Mouse (Mus musculus) gastrocnemius, postnatal 36 days (tissue): ENCODE data around the gene Scp2. TPM values are rescaled to one million over a fixed set of nuclear protein-coding genes. Genes with fewer than 3 reads are reported as not detected.
"Not testable (repeated sequence)": the region's sequence is repeated elsewhere in the genome, so short reads cannot be mapped to it uniquely, and the experiment has no call there.

Experiments
- DNase-seq, 2 experiments: peaks; one replicate each; pipeline ENCODE4 v3.0.0; 2022
- intact Hi-C: fragments of 180-260 bp; cut with DNase I; formaldehyde crosslinking; loops from one replicate; pipeline ENCODE4 v1.15.1; 2025
- total RNA-seq, 2 experiments: library from RNA; stranded (reverse); gene quantifications; 2 replicates each; pipeline ENCODE4 v1.2.3; 2021

Scp2 gene
- total RNA-seq, 2 experiments from 2014 or later: 141 to 145 TPM

DNA sequence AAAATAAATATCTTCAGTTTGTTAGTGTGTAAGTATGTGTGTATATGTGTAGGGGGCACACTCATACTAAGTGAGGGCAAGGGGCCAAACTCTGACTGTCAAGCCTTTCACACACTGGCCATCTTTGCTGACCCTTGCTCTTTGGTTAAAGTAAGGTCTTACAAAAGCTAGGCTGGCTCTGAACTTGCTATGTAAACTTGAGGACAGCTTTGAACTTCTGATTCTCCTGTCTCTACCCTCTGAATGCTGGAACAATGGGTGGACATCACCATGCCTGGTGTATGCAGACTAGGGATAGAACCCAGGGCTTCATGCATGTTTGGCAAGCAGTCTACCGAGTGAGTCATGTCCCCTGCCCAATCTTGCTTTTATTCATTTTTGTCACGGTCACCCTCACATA is 28.3 kb downstream of the Scp2 start:
- intact Hi-C loops: no loop called here

DNA sequence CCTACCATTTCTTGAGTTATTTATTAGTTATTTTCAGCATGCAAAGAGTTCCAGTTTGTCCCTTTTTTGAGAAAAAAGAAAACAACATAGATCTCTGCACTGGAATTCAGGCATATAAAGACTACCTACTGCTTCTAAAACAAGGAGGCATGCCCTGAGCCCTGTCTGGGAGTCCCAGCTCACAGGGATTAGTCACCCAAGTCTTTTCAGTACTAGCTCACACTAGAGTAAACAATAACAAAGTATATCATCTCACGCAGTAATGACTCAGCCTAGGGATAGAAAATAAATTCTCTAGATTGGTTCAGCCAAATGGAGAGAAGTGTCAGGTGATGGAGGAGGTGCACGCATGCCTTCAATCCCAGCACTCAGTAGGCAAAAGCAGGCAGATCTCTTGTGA is 34.1 kb downstream of the Scp2 start:
- DNase-seq: no peak
- intact Hi-C loops: no loop called here

More for the DNA sequence above, 28.3 kb downstream of the Scp2 start:
- DNase-seq: no peak

DNA sequence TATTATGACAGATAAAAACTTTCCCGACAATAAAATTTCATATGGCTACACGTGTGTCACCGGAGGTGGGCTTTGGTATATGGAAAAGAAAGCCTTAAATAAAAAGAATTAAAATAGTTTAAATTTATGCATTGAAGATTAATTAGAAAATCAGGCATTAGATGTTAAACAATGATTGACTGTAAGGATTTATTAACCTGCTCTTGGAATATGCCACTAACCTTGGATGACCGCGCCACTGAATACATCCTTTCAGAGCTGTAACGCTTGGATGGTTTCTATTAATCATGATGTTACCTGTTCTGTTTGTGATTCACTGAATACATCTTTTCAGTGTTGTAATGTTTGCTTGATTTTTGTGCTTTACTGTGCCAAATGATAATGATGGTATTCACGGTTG is 35.1 kb downstream of the Scp2 start:
- DNase-seq: no peak
- intact Hi-C loops: no loop called here

DNA sequence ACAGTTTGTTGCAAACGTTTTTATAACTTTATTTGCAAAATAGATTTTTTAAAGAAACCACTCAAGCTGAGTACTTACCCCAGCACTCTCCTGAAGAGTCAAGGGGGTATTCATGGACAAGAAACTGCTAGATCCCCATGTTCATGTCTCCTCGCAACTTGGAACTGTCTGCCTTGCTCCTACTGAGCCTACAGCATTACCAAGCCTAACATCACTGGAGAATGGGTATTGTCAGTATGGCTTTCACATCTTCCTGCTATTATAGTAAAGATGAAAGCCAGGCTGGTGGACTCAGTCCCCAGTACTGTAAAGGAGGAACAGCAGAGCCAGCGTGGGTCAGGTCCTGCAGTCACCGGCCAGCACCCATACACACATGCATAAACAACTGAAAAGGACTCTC is 48.5 kb downstream of the Scp2 start, which contains the start of gene Podn:
Podn (minus strand) TSS at position 101 of the 400 bp plus-strand sequence.
- DNase-seq: no peak
- intact Hi-C loops: no loop called here

DNA sequence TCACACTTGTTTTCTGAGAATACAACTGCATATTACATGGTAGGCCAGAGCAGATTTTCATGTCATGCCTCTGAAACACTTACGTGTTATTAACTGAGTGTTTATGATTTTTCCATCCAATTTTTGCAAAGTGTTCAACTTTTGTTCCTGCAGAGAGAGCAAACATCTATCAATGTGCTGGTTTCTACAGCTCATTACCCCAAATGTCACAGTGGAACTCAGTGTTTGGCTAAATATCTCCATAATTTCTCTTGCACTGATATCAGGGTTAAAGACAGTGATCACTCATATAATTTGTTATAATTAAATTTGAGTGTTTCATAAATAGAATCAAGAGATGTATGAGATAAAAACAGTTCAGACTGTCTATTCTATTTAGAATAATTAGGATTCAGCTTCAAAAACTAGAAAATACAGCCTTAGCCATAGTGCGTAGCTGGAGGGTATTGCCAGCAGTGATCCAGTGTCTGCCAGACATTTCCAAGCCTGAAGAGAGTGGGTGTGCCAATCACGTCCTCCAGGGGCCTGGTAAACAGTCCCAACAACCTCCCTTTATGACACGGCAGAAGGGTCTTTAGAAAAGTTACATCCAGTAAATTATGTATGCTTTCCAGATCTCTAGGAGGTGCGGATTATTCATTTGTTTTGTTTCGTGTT is 51.9 kb downstream of the Scp2 start:
- intact Hi-C loops: no loop called here

DNA sequence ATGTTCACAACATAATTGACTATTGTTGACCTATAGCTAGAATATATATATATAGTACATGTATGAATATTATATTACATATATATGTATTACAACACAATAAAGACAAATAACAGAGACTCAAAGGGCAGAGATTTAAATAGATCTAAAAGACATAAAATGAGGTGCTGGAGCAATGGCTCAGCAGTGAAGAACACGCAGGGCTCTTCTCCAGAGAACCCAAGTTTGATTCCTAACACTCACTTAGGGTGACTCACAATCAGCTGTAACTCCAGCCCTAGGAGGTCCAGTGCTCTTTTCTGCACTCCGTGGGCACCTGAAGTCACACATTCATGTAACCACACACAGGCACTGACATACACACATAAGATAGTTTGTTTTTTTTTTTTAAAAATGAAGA is 60.8 kb downstream of the Scp2 start:
- DNase-seq: no peak
- intact Hi-C loops: no loop called here

More for the DNA sequence above, 51.9 kb downstream of the Scp2 start:
- DNase-seq: no peak

DNA sequence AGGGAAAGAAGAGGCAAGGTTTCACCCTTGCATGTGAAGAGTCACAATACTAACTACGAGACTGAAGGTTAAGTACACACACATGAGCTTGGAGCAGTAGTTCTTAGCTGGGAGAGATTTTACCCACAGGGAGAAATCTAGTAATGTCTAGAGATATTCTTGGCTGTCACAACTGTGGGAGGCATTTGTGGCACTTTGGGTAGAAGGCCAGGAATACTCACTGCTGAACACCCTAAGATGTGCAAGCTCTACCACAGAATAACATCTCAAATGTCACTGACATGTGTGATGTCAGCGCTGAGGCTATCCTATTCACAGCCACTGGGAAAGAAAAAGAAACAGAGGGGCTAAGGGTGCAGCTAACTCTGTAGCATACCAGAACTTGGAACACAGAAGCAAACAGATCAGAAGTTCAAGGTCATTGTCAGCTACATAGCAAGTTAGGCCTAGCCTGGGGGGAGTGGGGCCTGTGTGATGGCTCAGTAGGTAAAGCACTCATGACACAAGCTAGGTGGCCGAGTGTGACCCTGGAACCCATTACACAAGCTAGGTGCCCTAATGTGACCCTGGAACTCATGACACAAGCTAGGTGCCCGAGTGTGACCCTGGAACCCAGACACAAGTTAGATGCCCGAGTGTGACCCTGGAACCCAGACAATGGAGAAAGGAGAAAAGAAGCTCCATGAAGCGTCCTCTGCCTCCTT is 61.6 kb downstream of the Scp2 start:
- DNase-seq: no peak
- intact Hi-C loops: no loop called here

DNA sequence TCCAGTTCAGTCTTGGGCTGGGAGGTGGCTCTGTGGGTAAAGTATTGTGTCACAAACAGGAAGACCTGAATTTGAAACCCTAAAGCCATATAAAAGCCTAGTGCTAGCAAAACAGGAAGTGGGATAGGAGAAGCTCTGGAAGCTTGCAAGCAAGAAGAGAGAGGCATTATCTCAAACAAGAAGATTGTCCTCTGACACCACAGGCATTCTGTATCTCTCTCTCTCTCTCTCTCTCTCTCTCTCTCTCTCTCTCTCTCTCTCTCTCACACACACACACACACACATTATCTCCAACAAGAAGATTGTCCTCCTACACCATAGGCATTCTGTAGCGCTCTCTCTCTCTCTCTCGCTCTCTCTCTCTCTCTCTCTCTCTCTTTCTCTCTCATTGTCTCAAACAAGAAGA is 62.4 kb downstream of the Scp2 start:
- no peak for DNase-seq

DNA sequence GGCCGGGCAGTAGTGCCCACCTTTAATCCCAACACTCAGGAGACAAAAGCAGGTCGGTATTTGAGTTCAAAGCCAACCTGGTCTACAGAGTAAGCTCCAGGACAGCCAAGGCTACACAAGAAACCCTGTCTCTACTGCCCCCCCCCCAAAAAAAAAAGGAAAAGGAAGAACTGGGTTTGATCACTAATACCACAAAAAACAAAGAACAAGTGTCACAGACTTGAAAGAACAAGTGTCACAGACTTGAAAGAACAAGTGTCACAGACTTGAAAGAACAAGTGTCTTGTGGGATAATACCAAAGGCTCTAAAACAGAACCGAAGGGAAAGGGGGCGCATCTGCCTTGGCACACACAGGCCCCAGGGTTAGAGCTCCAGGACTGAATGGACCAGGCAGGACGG is 63.9 kb downstream of the Scp2 start:
- DNase-seq: no peak
- intact Hi-C loops: no loop called here

More for the DNA sequence above, 62.4 kb downstream of the Scp2 start:
- intact Hi-C loops: no loop called here

DNA sequence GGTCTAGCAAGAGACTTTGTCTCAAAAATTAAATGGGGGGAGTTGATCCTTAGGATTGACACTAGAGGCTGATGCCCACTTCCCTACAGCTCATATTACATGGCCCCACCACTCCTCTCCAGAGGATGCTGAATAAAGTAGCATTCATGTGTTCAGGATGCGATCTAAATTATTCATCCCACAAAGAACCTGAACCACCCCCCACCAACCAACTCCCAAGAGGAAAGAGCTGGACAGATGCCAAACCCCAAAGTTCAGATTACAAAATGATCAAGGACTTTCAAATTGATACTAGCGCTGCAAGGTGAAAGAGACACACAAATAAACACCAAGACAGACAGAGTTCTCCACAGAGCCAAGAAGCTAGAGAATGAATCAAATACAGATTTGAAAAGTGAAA is 65.0 kb downstream of the Scp2 start:
- no peak for DNase-seq

DNA sequence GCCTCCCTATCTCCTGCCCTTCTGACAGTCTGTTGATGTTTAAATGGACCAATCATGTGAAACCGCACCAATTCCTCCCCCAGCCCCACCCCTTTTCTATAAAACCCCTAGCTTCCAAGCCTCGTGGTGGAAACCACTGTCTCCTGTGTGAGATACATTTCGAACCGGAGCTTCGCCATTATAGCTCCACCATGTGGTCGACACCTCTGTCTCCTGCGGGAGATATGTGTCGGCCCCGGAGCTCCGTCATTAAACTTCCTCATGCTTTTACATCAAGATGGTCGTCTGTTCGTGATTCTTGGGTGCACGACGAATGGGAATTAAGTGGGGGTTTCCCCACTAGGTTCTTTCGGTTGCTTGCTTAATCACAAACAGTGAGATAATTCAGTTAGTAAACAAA is 65.6 kb downstream of the Scp2 start:
- DNase-seq, intact Hi-C loops: not testable (repeated sequence)

More for the DNA sequence above, 65.0 kb downstream of the Scp2 start:
- intact Hi-C loops: no loop called here

DNA sequence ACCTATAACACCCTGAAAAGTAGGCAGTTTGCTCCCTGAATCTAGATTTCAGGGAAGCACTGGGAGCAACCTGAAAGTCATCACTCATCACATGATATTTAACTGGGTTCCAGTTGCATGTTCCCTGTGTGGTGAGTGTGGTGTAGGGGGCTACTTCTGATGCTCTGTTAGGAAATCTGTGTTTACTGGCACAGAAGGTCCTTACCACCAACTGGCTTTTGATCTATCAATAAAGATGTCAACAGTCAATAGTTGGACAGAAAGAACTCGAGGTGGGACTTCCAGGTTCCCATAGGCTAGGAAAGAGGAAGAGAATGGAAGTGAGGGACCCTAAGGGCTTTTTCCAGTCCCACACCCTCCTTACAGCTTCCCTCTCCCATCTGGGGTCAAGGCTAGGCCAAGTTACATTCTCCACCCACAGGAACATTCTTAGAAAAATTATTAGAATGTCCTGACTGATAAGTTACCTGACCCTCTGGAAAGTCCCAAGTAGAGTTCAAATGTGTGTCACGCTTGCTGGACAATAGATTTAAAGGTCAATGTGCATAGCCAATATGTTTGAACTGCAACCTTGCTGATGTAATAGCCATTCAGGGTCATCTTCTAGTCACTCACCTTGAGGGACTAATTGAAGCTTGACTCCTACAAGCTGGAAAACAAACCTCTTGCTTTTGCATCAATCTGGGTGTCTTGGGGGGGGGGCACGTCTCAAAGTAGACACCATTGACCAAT is 67.4 kb downstream of the Scp2 start:
- DNase-seq: no peak
- intact Hi-C loops: no loop called here

DNA sequence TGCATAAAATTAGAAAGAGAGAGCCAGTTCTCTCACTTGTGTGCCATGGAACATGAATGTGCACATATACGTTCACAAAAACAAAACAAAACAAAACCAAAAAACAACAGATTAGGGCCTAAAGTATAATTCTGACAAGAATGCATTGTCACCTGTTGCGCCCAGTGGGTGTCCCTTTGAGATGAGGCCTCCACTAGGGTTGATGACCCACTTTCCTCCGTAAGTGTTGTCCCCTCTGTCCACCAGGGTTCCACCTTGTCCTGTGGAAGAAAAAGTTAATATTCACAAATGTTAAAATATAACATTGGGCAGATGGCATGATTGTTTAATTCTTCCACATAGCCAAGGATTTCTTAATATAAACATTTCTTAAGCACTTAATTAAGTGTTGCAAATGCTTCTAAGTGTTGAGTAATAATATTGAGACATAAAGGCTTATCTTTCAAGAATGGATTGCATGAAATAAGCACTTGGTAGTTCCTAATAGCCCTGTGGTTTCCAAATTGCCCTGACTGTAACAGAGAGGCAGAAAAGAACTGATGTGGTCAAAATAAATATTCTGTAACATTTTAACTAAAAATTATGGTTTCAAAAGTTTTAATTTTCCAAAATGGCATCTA is 70.5 kb downstream of the Scp2 start:
- no peak for DNase-seq
- intact Hi-C loops: no loop called here

DNA sequence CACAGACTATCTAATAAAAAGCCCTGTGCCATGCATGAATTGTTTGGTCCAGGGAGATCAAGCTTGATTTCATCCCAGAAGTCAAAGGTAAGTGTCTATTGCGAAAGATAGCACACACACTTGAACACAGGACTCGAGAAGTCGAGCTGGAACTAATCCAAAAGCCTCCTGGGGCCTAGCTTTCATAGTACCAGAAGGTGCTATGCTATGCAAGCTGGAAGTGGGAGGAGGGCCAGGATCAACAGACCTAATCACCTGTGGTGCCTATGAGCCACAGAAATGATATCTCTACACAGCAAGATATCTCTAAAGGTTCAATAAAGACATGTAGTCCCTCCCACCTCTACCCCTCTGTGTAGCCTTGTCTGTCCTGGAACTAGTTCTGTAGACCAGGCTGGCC is 72.7 kb downstream of the Scp2 start:
- DNase-seq: no peak
- intact Hi-C loops: no loop called here

DNA sequence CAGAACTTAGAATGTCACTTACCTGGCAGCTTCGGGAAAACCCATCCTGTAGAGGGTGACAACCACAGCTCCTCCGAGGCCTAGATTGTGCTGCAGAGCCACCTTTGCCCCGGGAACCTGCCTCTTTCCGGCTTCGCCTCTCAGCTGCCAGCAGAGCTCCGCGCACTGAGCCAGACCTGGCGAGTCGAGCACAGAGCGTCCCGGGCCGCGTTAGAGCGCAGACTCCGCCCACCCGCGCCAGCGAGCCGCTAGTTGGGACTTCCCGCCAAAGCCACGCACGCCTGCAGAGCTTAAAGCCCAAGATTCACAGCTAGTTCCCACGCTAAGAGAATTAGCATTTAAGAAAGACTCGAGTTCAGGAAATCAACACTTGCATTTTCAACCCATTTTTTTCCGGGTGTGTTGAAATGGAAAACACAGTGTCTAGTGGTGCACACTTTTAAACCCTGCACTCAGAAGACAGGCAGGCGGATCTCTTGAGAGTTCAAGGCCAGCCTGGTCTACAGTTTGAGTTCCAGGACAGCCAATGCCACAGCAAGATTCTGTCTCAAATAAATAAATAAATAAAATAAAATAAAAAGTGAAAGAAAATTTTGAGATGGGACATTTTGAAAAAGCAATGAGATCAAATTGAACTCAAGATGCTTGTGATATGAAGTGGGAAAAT is 73.4 kb downstream of the Scp2 start:
- intact Hi-C loops: no loop called here

DNA sequence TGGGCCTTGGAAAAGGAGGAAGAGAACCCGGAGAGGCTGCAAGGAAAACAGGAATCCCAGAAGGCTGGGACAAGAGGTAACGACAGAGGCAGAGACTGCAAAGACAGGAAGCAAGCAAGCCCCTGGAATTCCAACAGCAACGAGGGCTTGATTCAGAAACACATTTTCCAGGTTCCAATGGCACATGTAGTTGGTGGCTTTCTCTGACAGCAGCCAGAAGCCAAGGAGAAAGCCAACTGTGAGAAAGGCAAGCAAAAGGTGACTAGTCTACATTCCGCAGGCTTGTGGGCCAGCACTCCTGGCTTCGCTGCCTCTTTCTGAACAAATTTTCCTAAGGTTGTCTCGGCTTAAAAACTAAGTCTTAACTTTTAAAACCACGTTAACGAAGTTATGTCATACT is 74.1 kb downstream of the Scp2 start:
- intact Hi-C loops: no loop called here
- DNase-seq: no peak

More for the DNA sequence above, 73.4 kb downstream of the Scp2 start:
- peak; percentile 88 to 94 for DNase-seq

DNA sequence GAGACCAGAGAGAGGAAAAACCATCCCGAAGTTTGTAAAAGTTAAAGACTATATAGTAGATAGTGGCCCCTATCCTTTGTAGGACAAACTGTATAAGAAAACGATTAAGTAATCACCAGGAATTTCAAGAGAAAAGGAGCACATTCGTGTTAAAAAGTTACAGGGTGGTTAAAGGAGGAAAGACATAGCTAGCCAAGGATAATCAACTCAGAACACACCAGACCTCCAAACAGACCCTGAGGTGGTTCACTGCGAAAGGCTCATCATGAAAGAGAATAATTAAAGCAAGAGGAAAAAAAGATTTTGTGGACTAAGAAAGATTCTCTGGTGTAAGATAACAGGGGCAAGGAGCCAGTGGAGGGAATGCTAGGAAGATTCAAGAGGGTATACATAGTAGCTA is 74.5 kb downstream of the Scp2 start:
- intact Hi-C loops: no loop called here
- DNase-seq: no peak

DNA sequence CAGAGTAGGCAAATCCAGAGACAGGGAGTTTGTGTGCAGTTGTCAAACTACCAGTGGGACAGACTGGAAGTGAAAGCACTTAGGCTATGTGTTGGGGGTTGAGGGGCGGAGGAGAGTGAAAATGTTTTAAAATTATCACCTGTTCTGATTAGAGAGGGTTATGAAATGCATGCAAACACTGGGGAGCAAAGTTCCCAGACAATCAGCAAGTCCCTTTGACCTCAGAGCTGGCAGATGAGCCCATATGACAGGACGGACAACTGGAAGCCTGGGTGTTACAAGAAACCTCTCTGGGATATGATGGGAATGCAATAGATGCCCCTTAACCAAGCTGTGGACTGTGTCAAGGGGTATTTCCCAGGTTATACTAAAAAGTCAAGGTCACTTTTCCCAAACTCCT is 76.7 kb downstream of the Scp2 start:
- intact Hi-C loops: no loop called here

DNA sequence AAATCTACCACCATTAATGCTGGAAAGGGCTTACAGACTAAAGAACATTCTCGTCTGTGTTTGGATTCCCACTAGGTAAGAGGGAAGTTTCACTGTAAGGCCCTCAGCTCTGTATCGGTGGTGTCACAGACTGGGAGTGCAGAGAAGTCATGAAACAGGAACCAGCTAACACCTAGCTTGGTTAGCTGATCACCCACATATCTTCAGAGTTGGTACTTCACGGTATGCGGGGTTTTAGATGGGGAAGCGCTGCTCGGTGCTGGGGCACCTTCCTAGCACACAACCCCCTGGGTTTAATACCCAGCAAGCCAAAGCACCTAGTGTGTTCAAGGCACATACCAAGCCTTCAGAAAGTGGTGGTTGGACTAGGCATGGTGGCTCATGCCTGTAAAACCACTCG is 77.5 kb downstream of the Scp2 start:
- intact Hi-C loops: no loop called here
- DNase-seq: no peak

More for the DNA sequence above, 76.7 kb downstream of the Scp2 start:
- no peak for DNase-seq

DNA sequence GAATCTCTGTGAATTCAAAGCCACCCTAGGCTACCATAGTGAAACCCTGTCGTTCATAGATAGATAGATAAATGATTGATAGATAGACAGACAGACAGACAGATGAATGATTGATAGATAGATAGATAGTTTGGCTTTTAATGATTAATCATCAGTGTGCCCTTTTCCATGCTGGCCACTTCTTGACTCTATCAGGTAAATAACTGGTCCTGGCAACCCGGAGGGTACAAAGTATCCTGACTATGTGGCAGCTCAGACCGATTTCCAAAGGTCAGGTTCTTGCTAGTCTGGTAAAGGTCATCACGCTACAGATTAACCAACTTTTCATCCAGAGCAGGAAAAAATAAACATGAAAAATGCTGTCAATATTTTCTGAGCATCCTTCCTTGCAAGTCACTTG is 78.2 kb downstream of the Scp2 start:
- intact Hi-C loops: no loop called here
- no peak for DNase-seq
